Mouse (Mus musculus): ENCODE results near the gene Myo18b. TPM values are rescaled to one million over a fixed set of nuclear protein-coding genes. Genes with fewer than 3 reads are reported as not detected.
A peak's percentile ranks its signal among the peaks of the same experiment; 100 is the strongest.

The Myo18b gene
- polyA plus RNA-seq, 1 experiment: 36.8 TPM

GRCm38 (mm10) chr5:112718655-112719306 is 177.4 kb downstream of the Myo18b start:
- 0 out of 2 replicates have a peak, but pooled peaks cover 2% of the 10 kb centered on the region for H3K4me1 ChIP-seq (ENCODE audit: control insufficient read depth, insufficient read depth, low read length)
- no peak overlapping the region for H3K4me3 ChIP-seq (ENCODE audit: control insufficient read depth, low read depth, low read length)
- H3K36me3 ChIP-seq (ENCODE audit: control insufficient read depth, insufficient read depth, low read length): no peaks in the 10 kb centered on the region
- TF ChIP-seq POLR2A (IDR thresholded peaks at IDR 0.05; ENCODE audit: control insufficient read depth, low read depth, low read length): no peak
- TF ChIP-seq CTCF (IDR thresholded peaks at IDR 0.05; ENCODE audit: control insufficient read depth, insufficient read depth, insufficient replicate concordance, low read depth, low read length): peak; percentile 27; the same call in 1 of the 2 replicates
- no peaks in the 10 kb centered on the region for H3K27me3 ChIP-seq (ENCODE audit: control insufficient read depth, insufficient read depth, low read length)
- no peak overlapping the region for H3K27ac ChIP-seq (ENCODE audit: control insufficient read depth, insufficient read depth, low read depth, low read length)

GRCm38 (mm10) chr5:112714679-112715446 is 181.3 kb downstream of the Myo18b start:
- Histone ChIP-seq H3K27me3 (ENCODE audit: control insufficient read depth, insufficient read depth, low read length) (no peaks in the 10 kb centered on the region), H3K36me3 (ENCODE audit: control insufficient read depth, insufficient read depth, low read length) (no peaks in the 10 kb centered on the region), H3K4me1 (ENCODE audit: control insufficient read depth, insufficient read depth, low read length) (no peaks in the 10 kb centered on the region), H3K27ac (ENCODE audit: control insufficient read depth, insufficient read depth, low read depth, low read length) (no peak overlapping the region), H3K4me3 (ENCODE audit: control insufficient read depth, low read depth, low read length) (no peak overlapping the region)
- no peak for TF ChIP-seq CTCF (IDR thresholded peaks at IDR 0.05; ENCODE audit: control insufficient read depth, insufficient read depth, insufficient replicate concordance, low read depth, low read length)
- TF ChIP-seq POLR2A (IDR thresholded peaks at IDR 0.05; ENCODE audit: control insufficient read depth, low read depth, low read length): no peak

DNA sequence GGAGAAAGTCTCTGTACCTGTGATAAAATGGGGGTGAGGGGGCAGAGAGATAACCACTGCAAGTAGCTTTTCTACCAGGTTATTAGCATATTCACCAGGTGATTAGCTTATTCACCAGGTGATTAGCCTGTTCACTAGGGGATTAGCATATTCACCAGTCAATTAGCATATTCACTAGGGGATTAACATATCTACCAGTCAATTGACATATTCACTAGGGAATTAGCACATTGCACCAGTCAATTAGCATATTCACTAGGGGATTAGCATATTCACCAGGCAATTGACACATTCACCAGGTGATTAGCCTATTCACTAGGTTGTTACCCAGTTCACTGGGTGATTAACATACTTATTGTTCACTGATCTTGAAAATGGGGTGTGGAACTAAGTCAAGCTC is 186.3 kb downstream of the Myo18b start:
- no peak overlapping the region for H3K4me3 ChIP-seq (ENCODE audit: control insufficient read depth, low read depth, low read length)
- H3K36me3 ChIP-seq (ENCODE audit: control insufficient read depth, insufficient read depth, low read length): no peaks in the 10 kb centered on the region
- H3K27me3 ChIP-seq (ENCODE audit: control insufficient read depth, insufficient read depth, low read length): no peaks in the 10 kb centered on the region
- TF ChIP-seq CTCF (IDR thresholded peaks at IDR 0.05; ENCODE audit: control insufficient read depth, insufficient read depth, insufficient replicate concordance, low read depth, low read length): no peak
- no peak for TF ChIP-seq POLR2A (IDR thresholded peaks at IDR 0.05; ENCODE audit: control insufficient read depth, low read depth, low read length)
- H3K27ac ChIP-seq (ENCODE audit: control insufficient read depth, insufficient read depth, low read depth, low read length): no peak overlapping the region
- H3K4me1 ChIP-seq (ENCODE audit: control insufficient read depth, insufficient read depth, low read length): no peaks in the 10 kb centered on the region

DNA sequence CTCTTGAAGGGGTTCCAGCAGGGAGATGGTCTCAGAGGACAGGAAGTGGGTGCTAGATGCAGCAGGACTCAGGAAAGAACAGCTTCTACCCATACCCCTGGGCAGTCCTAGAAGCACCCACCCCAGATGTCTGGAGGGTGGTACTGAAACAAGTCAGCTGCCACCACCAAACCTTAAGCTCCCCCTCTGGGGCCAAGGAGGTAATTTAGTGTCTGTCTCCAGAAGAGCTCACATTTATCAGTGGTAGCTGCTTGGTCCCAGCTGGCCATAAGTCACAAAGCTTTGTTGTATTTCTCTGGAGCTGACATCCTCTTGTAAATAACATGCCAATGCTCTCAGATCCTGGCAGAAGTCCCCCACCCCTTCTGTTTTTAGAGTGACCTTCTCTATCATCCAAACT is 187.7 kb downstream of the Myo18b start:
- Histone ChIP-seq H3K4me1 (ENCODE audit: control insufficient read depth, insufficient read depth, low read length) (no peaks in the 10 kb centered on the region), H3K27ac (ENCODE audit: control insufficient read depth, insufficient read depth, low read depth, low read length) (no peak overlapping the region), H3K27me3 (ENCODE audit: control insufficient read depth, insufficient read depth, low read length) (no peaks in the 10 kb centered on the region), H3K36me3 (ENCODE audit: control insufficient read depth, insufficient read depth, low read length) (no peaks in the 10 kb centered on the region), H3K4me3 (ENCODE audit: control insufficient read depth, low read depth, low read length) (no peak overlapping the region)
- TF ChIP-seq POLR2A (IDR thresholded peaks at IDR 0.05; ENCODE audit: control insufficient read depth, low read depth, low read length): no peak
- TF ChIP-seq CTCF (IDR thresholded peaks at IDR 0.05; ENCODE audit: control insufficient read depth, insufficient read depth, insufficient replicate concordance, low read depth, low read length): no peak

GRCm38 (mm10) chr5:112707478-112707877 is 188.7 kb downstream of the Myo18b start:
- H3K27me3 ChIP-seq (ENCODE audit: control insufficient read depth, insufficient read depth, low read length): no peaks in the 10 kb centered on the region
- no peaks in the 10 kb centered on the region for H3K4me1 ChIP-seq (ENCODE audit: control insufficient read depth, insufficient read depth, low read length)
- no peaks in the 10 kb centered on the region for H3K36me3 ChIP-seq (ENCODE audit: control insufficient read depth, insufficient read depth, low read length)
- H3K27ac ChIP-seq (ENCODE audit: control insufficient read depth, insufficient read depth, low read depth, low read length): no peak overlapping the region
- TF ChIP-seq POLR2A (IDR thresholded peaks at IDR 0.05; ENCODE audit: control insufficient read depth, low read depth, low read length): no peak
- no peak for TF ChIP-seq CTCF (IDR thresholded peaks at IDR 0.05; ENCODE audit: control insufficient read depth, insufficient read depth, insufficient replicate concordance, low read depth, low read length)
- H3K4me3 ChIP-seq (ENCODE audit: control insufficient read depth, low read depth, low read length): no peak overlapping the region

DNA sequence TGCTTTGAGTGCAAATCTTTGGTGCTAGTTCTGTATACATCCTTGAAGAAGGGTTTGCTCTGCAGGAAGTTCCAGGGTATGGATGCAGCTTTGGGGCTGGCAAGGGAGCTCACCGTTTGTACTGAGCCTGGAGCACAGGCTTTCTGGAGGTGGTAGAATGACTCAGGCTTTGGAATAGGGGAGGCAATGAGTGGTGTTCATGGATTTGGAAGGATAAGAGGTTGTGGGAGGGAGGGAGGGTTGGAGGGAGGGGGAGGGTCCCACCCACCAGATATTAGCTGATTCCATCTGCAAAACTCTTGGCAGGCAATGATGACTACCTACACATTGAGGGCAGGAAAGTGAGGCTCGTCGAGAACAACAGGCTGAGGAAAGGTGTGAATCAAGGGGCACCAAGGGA is 195.4 kb downstream of the Myo18b start:
- Histone ChIP-seq H3K4me3 (ENCODE audit: control insufficient read depth, low read depth, low read length) (no peak overlapping the region), H3K27ac (ENCODE audit: control insufficient read depth, insufficient read depth, low read depth, low read length) (no peak overlapping the region), H3K4me1 (ENCODE audit: control insufficient read depth, insufficient read depth, low read length) (no peaks in the 10 kb centered on the region), H3K27me3 (ENCODE audit: control insufficient read depth, insufficient read depth, low read length) (no peaks in the 10 kb centered on the region), H3K36me3 (ENCODE audit: control insufficient read depth, insufficient read depth, low read length) (no peaks in the 10 kb centered on the region)
- TF ChIP-seq CTCF (IDR thresholded peaks at IDR 0.05; ENCODE audit: control insufficient read depth, insufficient read depth, insufficient replicate concordance, low read depth, low read length) (no peak), POLR2A (IDR thresholded peaks at IDR 0.05; ENCODE audit: control insufficient read depth, low read depth, low read length) (no peak)

DNA sequence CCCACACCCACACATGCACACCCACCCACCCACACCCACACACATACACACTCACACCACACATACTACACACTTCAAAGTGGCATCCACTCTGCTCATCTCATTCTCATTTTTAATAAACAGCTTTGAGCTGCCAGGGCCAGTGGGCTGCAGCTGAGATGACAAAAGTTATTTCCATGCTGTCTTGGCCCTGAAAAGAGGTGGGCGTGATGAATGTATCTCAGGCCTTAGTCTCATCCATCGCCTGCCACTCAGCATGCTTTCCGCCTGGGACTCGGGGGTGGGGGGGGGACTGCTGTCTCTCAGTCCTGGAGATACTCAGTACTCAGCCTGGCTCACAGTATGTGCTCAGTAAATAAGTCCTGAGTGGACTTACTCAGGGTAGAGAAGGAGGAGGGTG is 199.5 kb downstream of the Myo18b start:
- TF ChIP-seq CTCF (IDR thresholded peaks at IDR 0.05; ENCODE audit: control insufficient read depth, insufficient read depth, insufficient replicate concordance, low read depth, low read length) (no peak), POLR2A (IDR thresholded peaks at IDR 0.05; ENCODE audit: control insufficient read depth, low read depth, low read length) (no peak)
- no peaks in the 10 kb centered on the region for H3K36me3 ChIP-seq (ENCODE audit: control insufficient read depth, insufficient read depth, low read length)
- no peaks in the 10 kb centered on the region for H3K4me1 ChIP-seq (ENCODE audit: control insufficient read depth, insufficient read depth, low read length)
- H3K4me3 ChIP-seq (ENCODE audit: control insufficient read depth, low read depth, low read length): no peak overlapping the region
- no peak overlapping the region for H3K27ac ChIP-seq (ENCODE audit: control insufficient read depth, insufficient read depth, low read depth, low read length)
- H3K27me3 ChIP-seq (ENCODE audit: control insufficient read depth, insufficient read depth, low read length): no peaks in the 10 kb centered on the region
